Mouse (Mus musculus): ENCODE results near the gene Gm20388.
A peak's percentile ranks its signal among the peaks of the same experiment; 100 is the strongest.

The Gm20388 gene

DNA sequence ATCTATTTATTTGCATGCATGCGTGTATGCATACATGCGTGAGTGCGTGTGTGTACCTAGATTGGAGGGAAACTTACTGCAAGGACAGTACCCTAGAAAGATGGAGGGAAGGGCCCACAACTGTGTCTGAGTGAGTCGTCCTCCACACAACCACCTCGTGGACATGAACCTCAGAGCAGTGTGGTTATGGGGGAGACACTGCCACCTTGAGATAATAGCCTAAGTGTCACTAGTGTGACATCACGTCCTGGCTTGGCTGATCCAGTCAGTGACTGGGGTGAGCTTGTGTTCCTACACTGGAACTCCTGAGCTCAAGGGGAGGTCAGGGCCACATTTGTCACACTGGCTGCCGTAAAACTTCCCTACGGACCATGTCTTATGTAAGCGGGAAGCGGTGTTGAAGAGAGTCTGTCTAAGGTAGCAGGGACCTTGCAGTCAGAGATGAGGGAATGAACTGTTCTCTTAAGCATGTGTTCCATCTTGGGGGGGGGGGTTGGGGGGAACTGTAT is 1305.9 kb downstream of the Gm20388 start:
- no peak for DNase-seq (ENCODE audit: low spot score in 2 of 2)

DNA sequence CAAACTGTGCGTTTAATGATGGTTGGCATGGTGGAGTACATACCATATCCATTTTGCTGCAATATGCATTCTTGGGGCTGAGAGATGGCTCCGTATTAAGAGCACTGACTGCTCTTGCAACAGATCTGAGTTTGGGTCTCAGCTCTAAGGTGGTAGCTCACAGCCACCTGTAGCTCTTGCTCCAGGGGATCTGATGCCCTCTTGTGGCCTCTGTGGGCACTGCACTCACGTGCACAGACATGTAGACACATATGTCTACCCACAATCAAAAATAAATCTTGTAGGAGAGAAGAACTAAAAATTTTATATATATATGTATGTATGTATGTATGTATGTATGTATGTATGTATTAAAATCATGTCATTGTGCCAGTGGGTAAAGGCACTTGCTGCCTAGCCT is 1307.8 kb downstream of the Gm20388 start:
- no peak for DNase-seq (ENCODE audit: low spot score in 2 of 2)

DNA sequence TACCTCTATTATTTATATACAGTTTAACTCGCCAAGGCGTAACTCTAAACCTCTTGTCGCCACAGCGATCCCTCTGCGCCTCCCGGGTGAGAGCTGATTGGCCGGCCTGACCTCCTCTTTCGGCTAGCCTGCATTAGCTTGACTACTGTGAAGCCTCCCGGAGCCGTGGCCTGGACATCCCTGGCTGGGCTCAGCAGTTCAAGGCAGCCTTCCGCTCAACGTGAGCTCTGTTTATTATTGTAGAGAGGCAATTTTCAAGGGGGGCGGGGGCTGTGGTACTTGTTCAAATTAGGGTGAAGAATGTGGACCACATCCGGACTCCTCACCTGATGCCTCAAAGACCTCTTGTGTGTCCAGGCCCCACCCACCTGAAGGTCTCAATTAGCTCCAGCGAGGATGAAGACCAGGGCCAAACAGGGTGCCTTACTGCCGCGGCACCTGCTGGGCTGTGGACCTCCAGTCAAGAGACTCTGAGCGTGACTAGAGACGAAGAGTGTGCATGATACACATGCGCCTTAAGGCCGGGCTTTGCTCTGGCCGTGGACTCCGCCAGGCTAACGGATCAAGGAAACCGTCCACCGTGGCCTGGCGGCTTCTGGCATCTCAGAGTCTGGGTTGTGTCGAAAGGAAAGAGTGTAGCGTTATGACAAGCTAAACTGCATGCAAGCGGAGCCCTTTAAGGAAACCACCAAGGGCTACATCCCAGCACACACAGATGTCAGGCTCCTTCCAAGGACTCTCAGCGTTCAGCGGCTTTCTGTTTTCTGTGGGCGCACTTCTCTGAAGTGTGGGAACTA is 1309.7 kb downstream of the Gm20388 start:
- no peak for DNase-seq (ENCODE audit: low spot score in 2 of 2)

DNA sequence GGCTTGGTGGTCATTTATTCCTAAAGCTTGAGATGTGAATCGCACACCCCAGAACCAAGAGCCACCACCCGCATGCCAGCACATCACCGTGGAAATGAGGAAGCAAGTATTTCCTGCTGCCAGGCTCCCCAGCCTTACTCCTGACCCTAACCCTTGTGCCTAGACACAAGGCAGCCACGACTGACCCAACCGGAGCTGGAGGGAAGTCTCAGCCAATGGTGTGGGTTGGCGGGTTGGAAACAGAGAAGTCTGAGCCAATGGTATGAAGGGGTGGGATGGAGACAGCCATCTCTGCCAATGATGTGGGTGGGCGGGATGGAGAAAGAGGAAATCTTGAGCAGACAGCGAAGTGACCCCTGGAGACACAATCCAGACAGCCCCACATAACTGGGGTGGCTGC is 1314.1 kb downstream of the Gm20388 start:
- no peak for DNase-seq (ENCODE audit: low spot score in 2 of 2)

DNA sequence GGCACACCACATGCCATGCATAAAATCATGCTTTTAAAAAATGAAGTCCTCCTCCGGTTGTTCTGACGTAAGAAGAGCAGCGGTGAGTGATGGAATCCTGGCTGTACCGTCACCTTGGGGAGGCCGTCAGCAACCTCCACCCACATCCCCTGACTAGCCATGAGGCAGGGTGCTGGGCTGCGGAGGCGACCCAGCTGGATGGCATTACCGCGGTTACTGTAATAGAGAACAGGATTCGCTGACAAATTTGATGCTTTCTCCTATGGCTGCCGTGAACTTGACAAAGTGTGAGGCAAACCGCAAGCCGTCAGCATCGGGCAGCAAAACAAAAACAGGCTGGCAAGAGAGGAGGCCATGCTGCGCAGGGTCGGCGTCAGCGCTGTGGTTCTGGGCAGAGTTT is 1317.1 kb downstream of the Gm20388 start:
- peak in 1 of 2 experiments; percentile 18 for DNase-seq (ENCODE audit: low spot score in 2 of 2)

DNA sequence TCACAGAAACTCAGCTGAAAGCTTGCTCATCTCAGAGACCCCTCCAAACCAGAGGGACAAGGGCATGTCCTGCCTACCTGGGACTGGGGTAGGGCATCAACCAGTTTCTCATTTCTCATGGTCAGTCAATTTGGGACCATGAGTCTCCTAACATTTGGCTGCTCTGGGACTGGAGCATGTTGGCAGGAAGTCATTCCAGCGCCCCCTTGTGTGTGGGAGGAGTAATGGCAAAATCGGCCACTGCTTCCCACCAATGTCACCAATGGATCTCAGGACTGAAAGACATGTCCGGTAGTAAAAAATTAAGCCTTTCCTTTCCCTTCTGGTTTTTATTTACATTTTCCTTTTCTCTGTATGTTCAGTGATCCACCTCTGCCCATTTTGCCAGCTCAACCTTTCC is 1318.3 kb downstream of the Gm20388 start:
- no peak for DNase-seq (ENCODE audit: low spot score in 2 of 2)

DNA sequence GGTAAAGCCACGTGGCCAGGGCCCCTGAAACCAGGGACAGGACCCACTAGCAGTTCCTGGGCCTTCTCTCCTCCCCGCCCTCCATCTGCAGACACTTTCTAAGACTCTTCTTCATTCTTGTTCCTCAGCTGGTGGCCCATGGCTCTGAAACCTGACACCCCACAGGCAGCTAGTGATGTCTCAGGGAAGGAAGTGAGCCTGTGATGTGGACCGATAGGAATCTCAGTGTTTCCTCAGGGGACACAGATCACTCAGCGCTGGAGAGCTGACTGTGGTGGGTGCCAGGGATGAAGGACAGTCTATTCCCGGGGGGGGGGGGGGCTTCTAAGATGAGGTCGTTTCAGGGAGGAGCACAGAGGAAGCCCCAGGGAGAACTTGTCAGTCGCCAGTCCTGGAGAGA is 1318.9 kb downstream of the Gm20388 start:
- no peak for DNase-seq (ENCODE audit: low spot score in 2 of 2)

DNA sequence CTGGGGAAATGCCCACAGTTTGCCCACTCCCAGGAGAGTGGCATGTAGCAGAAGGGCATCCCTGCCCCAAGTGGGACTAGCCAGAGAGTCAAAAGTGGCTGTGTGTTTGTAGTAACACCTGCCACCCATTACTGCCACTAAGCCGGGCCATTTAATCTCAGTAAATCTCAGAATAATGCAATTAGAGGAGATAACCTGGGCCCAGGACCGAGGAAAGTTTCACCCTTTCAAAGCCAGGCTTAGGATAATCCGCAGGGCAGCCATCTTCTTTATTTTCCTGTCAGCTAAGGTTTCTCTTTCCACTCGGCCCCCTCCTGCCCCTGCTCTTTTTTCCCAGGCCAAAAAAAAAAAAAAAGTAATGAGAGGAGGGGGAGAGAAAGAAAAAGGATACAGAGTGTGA is 1322.6 kb downstream of the Gm20388 start:
- DNase-seq (ENCODE audit: low spot score in 2 of 2) = no peak

DNA sequence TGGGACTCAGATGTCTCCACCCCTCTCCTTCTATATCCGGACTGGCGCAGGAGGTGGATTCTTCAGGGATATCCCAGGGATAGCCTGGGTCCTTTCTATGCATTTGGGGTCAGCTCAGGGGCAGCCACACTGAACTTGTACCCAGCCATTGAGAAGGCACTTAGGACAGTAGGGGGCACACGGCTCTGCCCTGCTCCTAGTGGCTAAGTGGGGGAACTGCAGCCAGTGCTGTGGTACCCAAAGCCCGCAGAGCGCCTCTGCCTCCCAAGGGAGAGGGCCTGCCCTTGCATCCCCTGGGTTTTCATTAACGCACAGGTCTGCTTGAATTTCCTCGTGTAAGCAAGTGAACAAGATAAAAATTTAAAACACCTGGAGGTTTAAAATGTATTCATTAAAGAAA is 1324.3 kb downstream of the Gm20388 start:
- no peak for DNase-seq (ENCODE audit: low spot score in 2 of 2)

DNA sequence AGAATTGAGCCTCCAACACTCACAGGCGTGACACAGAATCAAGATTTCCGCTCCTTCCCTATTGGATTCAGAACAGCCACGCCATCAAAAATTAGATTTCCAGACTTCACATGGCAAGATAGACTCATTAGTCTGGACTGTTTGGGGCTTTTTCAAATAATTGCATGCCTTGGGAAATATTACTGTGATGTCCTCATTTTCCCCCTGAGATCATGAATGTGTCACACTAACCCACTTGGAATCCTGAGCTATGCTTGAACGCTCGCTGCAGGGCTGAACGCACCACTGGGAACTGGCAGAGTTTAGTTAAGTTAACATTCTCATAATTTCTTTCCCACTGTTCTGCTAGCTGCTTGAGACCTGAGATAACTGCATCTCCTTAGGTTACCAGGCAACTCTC is 1329.0 kb downstream of the Gm20388 start:
- no peak for DNase-seq (ENCODE audit: low spot score in 2 of 2)

DNA sequence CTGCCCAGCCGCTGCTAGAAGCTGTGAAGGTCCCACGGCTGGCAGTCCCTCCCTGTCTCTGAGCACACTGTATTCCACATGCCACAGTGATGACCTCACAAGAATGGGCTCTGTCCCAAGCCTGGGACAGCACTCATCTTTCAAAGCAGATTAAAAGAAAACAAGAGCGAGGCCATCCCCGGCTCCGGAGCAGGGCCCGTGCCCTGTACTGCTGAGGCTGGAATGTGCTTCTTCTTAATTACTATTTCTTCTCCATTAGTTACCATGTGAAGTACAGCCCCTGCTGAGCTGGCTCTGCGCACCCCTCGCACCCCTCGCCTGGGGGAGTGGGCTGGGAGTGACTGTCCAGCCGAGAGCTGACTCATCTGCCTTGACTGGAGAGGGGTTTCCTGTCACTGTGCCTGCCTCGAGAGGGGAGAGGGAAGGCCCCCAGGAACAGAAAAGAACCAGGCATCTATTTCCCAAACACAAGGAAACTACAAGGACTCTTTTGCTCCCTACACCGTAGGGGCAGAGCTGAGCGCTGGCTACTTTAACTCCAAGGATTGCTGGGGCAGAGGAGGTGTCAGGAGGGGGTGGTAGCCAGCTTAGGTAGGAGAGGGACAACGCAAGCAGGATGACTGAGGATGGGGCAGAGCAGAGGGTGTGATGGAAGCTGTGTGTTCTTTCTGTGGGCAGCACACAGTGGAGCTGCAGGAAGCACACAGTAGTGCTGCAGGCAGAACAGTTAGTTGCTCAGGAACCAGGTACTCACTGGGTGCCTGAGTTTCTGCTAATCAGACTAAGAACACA is 1331.3 kb downstream of the Gm20388 start:
- DNase-seq (ENCODE audit: low spot score in 2 of 2) = no peak

DNA sequence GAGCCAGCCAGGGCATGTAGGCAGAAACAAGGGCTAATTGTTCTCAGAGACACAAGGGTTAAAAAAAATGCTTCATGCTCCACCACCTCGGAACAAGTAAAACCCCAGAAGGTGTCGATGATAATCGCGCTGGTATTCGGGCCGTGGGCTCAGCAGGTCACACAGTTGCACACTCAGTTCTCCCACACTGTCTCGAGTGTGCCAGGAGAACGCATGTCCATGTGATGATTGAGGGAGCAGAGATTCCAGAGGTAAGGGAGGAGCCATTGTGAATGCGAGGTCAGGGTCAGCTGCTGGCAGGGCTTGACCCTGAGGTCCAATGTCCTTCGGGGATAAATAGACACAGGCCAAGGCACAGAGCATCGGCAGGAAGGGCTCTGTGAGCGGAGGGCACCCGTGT is 1332.0 kb downstream of the Gm20388 start:
- DNase-seq (ENCODE audit: low spot score in 2 of 2) = no peak

DNA sequence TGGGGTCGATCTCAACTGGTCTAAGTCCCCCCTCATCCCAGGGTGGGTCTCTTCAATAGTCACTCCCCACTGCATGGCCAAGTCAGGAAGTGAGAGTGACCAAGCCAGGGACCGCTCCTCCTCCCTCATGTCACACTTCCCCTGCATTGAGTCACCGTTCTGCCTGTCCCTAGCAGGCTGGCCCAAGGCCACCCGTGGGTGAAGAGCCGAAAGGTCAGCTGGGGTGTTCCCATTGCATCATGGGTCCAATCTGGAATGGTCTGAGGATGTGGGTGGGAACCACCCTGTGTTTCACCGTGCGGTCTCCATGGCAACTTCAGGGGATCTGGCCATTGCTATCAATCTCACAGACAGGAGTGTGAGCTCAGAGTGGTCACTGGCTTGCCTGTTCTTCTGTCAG is 1338.2 kb downstream of the Gm20388 start:
- no peak for DNase-seq (ENCODE audit: low spot score in 2 of 2)

DNA sequence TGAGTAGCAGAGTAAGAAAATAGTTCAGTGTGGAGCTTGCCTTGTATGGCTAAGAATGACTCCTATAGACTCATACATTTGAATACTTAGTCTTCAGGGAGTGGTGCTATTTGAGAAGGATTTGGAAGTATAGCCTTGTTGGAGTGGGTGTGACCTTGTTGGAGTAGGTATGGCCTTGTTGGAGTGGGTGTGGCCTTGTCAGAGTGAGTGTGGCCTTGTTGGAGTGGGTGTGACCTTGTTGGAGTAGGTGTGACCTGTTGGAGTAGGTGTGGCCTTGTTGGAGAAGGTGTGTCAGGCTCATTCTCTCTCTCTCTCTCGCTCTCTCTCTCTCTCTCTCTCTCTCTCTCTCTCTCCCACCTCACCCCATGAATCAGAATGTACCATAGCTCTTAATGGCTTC is 1338.8 kb downstream of the Gm20388 start:
- no peak for DNase-seq (ENCODE audit: low spot score in 2 of 2)

DNA sequence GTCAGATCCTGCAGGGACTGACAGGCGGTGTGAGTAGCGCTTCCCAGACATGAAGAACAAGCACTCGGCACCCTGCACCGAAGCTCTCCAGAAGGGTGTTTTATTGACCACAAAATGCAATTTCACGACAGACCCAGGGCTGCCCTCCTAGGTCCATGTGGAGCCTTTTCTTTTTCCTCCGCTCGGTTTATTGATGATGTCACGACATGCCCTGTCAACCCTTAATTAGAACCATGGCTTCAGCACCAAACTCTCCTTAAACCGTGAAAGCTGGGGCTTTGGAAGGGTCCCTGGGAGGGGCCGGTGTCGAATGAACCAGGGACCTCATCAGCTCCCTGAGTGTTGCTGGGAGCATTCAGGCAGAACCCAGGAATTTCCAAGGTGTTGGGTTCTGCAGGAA is 1340.4 kb downstream of the Gm20388 start:
- DNase-seq (ENCODE audit: low spot score in 2 of 2) = no peak

DNA sequence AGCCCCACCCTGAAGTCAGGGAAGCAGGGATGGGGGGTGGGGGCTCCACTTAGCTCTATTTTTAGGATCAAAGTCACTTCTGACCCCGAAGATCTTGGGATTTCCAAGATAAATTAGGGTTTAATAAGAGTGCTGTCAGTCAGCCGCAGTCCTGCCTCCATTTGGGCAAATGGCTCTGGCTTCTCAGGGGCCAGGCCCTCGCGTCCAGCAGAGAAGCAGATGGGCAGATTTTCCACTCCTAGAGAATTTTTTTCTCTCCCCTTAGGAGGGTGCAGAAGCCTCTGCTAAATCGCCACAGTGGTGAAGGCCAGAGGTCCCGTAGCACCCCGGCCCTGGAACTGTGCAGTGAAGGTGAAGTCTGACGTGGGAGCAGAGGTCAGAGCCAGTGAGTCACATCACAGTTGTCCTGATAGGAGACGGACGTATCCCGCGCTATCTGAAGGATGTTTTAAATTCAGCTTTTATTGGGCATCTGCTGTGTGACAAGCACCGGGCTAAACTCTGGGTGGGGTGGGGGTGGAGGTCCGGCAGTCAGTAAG is 1345.2 kb downstream of the Gm20388 start:
- DNase-seq (ENCODE audit: low spot score in 2 of 2) = no peak

DNA sequence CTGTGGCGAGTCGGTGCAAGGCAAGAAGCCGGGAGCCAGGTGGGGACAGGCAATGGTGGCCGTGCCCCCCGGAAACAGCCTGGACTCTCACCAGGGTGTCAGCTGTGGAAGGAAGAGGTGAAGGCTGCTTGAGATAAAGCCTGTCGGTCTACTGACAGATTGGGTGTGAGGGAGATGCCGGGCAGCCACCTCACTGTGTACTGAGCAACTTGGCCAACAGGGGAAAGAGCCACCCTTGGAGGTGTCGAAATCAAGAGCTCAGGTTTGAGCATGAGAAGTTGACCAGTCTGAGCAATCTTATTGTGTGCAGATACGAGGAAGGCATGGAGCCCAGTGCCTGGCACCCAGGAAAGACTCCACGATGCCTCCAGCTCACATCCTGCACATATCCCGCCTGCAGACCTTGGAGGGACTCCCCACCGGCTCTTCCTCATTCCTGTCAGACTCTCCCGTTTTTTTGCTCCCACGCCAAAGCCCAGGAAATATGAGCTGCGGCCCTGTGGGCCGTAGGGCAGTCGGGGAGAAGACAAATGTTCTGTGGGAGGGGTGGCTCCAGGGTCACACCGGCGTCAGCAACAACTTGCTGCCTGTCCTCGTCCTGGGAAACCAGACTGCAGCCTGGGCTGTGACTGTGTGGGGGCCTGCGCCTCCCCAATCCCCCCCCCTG is 1347.6 kb downstream of the Gm20388 start:
- no peak for DNase-seq (ENCODE audit: low spot score in 2 of 2)

DNA sequence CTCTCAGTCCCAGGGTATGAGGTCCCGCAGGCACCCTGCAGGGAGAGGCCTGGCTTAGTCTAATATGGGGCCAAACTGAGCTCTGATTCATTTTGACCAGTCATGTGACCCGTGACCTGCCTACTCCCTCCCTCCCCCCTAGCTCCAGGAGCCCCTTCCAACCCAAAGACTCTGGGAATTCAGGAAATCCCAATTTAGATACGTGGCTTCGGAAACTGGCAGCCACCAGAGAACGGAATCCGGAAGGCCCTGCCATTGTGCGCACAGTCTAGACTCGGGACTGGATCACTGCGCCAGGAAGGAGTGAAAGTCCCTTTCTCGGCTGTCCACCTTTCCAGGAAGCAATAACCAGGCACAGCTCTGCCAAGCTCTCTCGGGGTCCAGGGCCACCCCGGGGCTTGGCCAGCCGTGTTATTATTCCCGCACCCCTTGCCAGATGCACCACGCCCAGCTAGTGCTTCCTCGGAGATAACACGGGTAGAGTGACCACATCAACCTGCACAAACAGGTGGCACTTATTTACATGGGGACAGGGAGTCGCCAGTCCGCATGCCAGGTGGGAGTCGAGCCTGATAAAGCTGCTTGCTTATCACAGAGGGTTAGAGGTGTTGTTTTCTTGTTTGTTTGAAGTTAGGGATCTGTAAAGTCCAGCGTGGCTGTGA is 1352.2 kb downstream of the Gm20388 start:
- DNase-seq (ENCODE audit: low spot score in 2 of 2) = no peak

DNA sequence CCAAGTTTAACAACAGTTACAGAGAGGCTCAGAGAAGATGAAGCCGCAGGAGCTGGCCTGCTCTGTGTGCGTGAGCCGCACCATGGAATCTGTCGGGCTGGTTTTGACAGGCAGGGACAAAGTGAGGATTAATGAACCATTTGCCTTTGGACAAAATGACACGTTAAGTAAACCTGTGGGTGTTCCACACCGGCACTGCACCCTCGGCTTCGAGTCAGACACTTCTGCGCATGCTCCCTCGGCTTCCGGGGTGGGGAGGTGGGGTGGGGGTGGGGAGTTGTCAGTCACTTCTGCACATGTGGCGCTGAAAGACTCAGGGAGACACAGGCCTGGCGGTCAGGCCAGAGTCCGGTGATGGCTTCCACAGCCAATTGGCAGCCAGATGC is 1352.7 kb downstream of the Gm20388 start:
- DNase-seq (ENCODE audit: low spot score in 2 of 2) = no peak

DNA sequence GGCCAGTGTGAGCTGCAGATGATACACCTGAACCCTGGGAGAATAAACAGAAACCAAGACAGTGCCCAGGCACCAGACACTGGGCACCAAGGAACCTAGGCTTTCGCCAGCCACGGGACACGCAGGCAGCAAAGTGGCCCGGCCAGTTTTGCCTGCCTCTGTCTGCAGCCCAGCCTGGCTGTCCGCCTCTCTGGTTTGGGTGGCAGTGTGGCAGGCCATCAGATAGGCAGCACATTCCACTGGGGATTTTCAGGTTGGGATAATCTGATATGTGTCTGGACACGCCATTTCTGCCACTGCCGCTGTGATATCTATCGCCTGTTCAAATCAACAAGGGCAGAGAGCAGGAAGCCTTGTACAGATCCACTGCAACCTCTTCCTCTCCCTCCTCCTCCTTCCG is 1353.6 kb downstream of the Gm20388 start:
- DNase-seq (ENCODE audit: low spot score in 2 of 2) = no peak

DNA sequence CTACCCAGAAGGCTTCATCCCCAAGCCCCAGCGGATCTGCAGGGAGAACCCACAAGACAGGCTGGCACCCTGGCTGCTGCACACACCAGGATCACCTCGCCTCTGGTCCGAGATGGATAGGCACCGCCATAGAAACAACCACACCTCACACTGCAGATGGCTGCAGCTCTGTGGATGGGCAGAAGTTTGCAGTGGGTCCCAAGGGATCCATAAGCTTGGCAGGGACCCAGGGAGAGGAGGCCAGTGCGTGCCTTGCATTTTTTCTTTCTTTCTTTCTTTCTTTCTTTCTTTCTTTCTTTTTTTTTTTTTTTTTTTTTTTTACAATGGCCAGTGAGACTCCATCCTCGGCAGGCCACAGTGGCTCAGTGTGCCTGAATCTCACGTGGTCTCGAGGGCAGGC is 1360.9 kb downstream of the Gm20388 start:
- DNase-seq (ENCODE audit: low spot score in 2 of 2) = no peak

DNA sequence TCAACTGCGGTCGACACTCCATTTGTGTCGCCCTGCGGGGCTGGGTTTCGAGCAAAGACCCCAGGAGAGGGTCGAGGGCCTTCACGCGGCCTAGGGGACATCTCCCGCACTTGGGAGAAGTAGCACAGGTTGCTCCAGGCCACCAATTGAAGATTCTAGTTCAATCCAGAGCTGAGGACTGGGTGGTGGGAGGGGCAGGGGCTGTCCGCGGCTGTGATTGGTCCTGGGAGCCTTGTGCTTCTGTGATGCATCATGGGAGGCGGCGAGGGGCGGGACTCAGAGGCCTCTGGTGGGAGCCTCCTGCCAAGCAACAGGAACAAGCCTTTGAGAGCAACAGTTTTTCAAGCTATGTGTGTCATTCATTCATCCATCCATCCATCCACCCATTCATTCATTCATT is 1362.6 kb downstream of the Gm20388 start:
- no peak for DNase-seq (ENCODE audit: low spot score in 2 of 2)

Data from left cerebral cortex, adult 9 months (tissue).